ENCODE assay signal across 8 mouse cellular contexts in genomic region chr4:48472792-48473650, GRCm38 (mm10). TPM values are rescaled to one million over a fixed set of nuclear protein-coding genes. Genes with fewer than 3 reads are reported as not detected.
A peak's percentile ranks its signal among the peaks of the same experiment; 100 is the strongest.
DNase-seq lines count a peak whose midpoint lies in the region; ATAC-seq lines count a peak whose summit lies in the region.

Tex10 (minus strand) TSS chr4:48473459.

- under 1% methylated on average over 89 of the region's 89 CpGs for WGBS in lung, embryonic 16.5 days

- H3K9ac ChIP-seq in lung, embryonic 16.5 days (ENCODE audit: low read length) = peak within 1 kb of the TSS; percentile 97

- peak; percentile 69 to 93 for ATAC-seq in hematopoietic stem cell, adult 5-6 weeks (replicated peaks in 1 of 2; ENCODE audit: insufficient read depth in 1 of 2, low FRiP score in 2 of 2, low TSS enrichment in 1 of 2, low read depth in 1 of 2, poor library complexity in 2 of 2, severe bottlenecking in 2 of 2)
- peak; percentile 97 for ATAC-seq in lung, embryonic 16.5 days (ENCODE audit: low read depth)

- no peaks in the 10 kb centered on the region for H3K9me3 ChIP-seq in lung, embryonic 16.5 days (ENCODE audit: control insufficient read depth, low read length)

- peak within 1 kb of the TSS; percentile 99 for H3K4me3 ChIP-seq in lung, embryonic 16.5 days (ENCODE audit: low read length)

- peaks cover 11% of the 10 kb centered on the region for H3K4me1 ChIP-seq in lung, embryonic 16.5 days (replicated peaks; ENCODE audit: control insufficient read depth, insufficient read depth, low read length)

- no peaks in the 10 kb centered on the region for H3K27me3 ChIP-seq in lung, embryonic 16.5 days (ENCODE audit: control insufficient read depth, insufficient read depth, low read depth, low read length)

- peak; percentile 53 for DNase-seq in MEL-GATA-1-ER (ENCODE audit: extremely low read depth, low read depth)
- DNase-seq in cerebellum, adult 8-10 months = peak; percentile 77
- DNase-seq in forelimb bud, embryonic 11.5 days (ENCODE audit: low read depth, low spot score) = peak; percentile 93
- DNase-seq in layer of hippocampus, adult 9-10 months (ENCODE audit: low spot score) = peak; percentile 50
- peak; percentile 73 for DNase-seq in ovary, postnatal 10 days (ENCODE audit: low spot score)
- DNase-seq in thymus, postnatal 10 days (ENCODE audit: low spot score in 2 of 2) = peak; percentile 91 to 95

- H3K27ac ChIP-seq in lung, embryonic 16.5 days (ENCODE audit: low read length) = peak within 1 kb of the TSS; percentile 82

- 0 out of 2 replicates have a peak, but pooled peaks cover 6% of the 10 kb centered on the region for H3K36me3 ChIP-seq in lung, embryonic 16.5 days (ENCODE audit: control insufficient read depth, insufficient read depth, low read length)

- H3K4me2 ChIP-seq in lung, embryonic 16.5 days (ENCODE audit: low read depth, low read length) = peak within 1 kb of the TSS; percentile 74

RNA-seq across cellular contexts. Expression of gene Tex10, which starts in this region (rescaled TPM):
- total RNA-seq in hematopoietic stem cell, adult 5-6 weeks (2017) = 56.1 and 62.4 TPM in 2 replicates
- polyA plus RNA-seq in lung, embryonic 16.5 days (2015; fragmentation: Nextera tagmentation; extraction: Ambion mirVana) = 44.8 and 46.2 TPM in 2 replicates

Comparison
In these comparisons a context has a peak if more than half of its experiments do, and no peak if none do; other contexts are left out.
1. Peak in every context shown above with its lines: DNase-seq, ATAC-seq, H3K4me3 ChIP-seq and H3K27ac ChIP-seq.